ENCODE assay signal across 29 mouse cellular contexts in the genomic region with DNA sequence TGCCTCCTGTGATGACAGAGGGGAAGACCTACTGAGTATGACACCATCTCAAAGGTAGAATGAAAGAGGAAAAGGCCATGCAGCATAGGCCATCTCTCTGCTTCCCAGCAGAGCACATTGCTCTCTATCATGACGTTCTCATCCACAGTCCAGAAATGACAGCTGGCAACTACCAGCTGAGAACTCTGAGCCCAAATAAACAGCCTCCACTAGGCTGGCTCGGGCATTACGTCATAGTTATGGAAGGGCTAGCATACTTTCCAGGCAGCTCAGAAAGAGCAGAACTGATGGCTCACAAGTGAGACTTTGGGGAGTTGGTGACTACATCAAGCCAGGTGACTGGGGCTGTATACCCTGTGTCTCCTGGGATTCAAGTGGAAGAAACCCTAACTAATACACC. TPM values are rescaled to one million over a fixed set of nuclear protein-coding genes. Genes with fewer than 3 reads are reported as not detected.
DNase-seq lines count a peak whose midpoint lies in the region; ATAC-seq and TF ChIP-seq lines count a peak whose summit lies in the region.
"Had no signal": no experiment of that assay in that cellular context is flagged by ENCODE, and none has a peak within 500 bp of the region (broad histone marks: within the 10 kb centered on the region; RNA-seq: fewer than 3 reads in every experiment).

No protein-coding gene starts in this region.

- no peak for TF ChIP-seq POLR2A in liver, adult 2 months (IDR thresholded peaks at IDR 0.05; ENCODE audit: extremely low read depth, insufficient read depth, low read length)
- no peak for TF ChIP-seq POLR2A in myocyte (IDR thresholded peaks at IDR 0.05; ENCODE audit: insufficient read length, low read depth)

- H3K27ac ChIP-seq in hindbrain, embryonic 15.5 days (replicated peaks) = no peak overlapping the region
- H3K27ac ChIP-seq in hindbrain, embryonic 10.5 days = no peak overlapping the region
- no peak overlapping the region for H3K27ac ChIP-seq in liver, adult 2 months (replicated peaks; ENCODE audit: insufficient read depth, low read depth, low read length)
- H3K27ac ChIP-seq in stomach, postnatal 0 days (replicated peaks) = no peak overlapping the region
- no peak overlapping the region for H3K27ac ChIP-seq in midbrain, embryonic 11.5 days (ENCODE audit: low read depth, low read length)
- H3K27ac ChIP-seq: embryonic facial prominence, embryonic 13.5 days; embryonic facial prominence, embryonic 15.5 days; forebrain, embryonic 10.5 days; forebrain, embryonic 12.5 days had no signal

- H3K9me3 ChIP-seq in hindbrain, embryonic 15.5 days = no peaks in the 10 kb centered on the region
- H3K9me3 ChIP-seq in hindbrain, embryonic 10.5 days = no peaks in the 10 kb centered on the region
- no peaks in the 10 kb centered on the region for H3K9me3 ChIP-seq in stomach, postnatal 0 days (ENCODE audit: control insufficient read depth, low read length)
- H3K9me3 ChIP-seq in midbrain, embryonic 11.5 days (ENCODE audit: control insufficient read depth, low read length) = no peaks in the 10 kb centered on the region
- H3K9me3 ChIP-seq: embryonic facial prominence, embryonic 13.5 days; embryonic facial prominence, embryonic 15.5 days; forebrain, embryonic 10.5 days; forebrain, embryonic 12.5 days; G1E had no signal

- no peaks in the 10 kb centered on the region for H3K4me1 ChIP-seq in hindbrain, embryonic 15.5 days (replicated peaks)
- H3K4me1 ChIP-seq in hindbrain, embryonic 10.5 days (replicated peaks) = no peaks in the 10 kb centered on the region
- peaks cover 6% of the 10 kb centered on the region; the same call in 1 of the 2 replicates for H3K4me1 ChIP-seq in liver, adult 2 months (ENCODE audit: control insufficient read depth, insufficient read depth, low read length)
- no peaks in the 10 kb centered on the region for H3K4me1 ChIP-seq in stomach, postnatal 0 days (replicated peaks; ENCODE audit: control insufficient read depth, insufficient read depth)
- no peaks in the 10 kb centered on the region for H3K4me1 ChIP-seq in midbrain, embryonic 11.5 days (ENCODE audit: control insufficient read depth, insufficient read depth, low read length)
- H3K4me1 ChIP-seq: embryonic facial prominence, embryonic 13.5 days; embryonic facial prominence, embryonic 15.5 days; forebrain, embryonic 10.5 days; forebrain, embryonic 12.5 days had no signal

- no peaks in the 10 kb centered on the region for H3K79me2 ChIP-seq in liver, adult 2 months (ENCODE audit: control insufficient read depth, insufficient read depth, low read length)
- H3K79me2 ChIP-seq in myocyte (ENCODE audit: control insufficient read depth, insufficient read depth) = no peaks in the 10 kb centered on the region

- H3K36me3 ChIP-seq in hindbrain, embryonic 15.5 days = peaks cover 8% of the 10 kb centered on the region
- peaks cover 39% of the 10 kb centered on the region for H3K36me3 ChIP-seq in hindbrain, embryonic 10.5 days
- H3K36me3 ChIP-seq in liver, adult 2 months (ENCODE audit: control insufficient read depth, insufficient read depth, low read length) = peaks cover 7% of the 10 kb centered on the region; the same call in 1 of the 2 replicates
- peaks cover 4% of the 10 kb centered on the region for H3K36me3 ChIP-seq in myocyte (ENCODE audit: control insufficient read depth, insufficient read depth)
- peaks cover 9% of the 10 kb centered on the region for H3K36me3 ChIP-seq in stomach, postnatal 0 days (ENCODE audit: control insufficient read depth, insufficient read depth, low read length)
- peaks cover 17% of the 10 kb centered on the region for H3K36me3 ChIP-seq in midbrain, embryonic 11.5 days (ENCODE audit: control insufficient read depth, insufficient read depth, low read length)

- 0 out of 2 replicates have a peak, but pooled peaks have one; percentile 23 for ATAC-seq in hindbrain, embryonic 15.5 days (ENCODE audit: low FRiP score, low read depth)
- ATAC-seq in stomach, postnatal 0 days (ENCODE audit: low FRiP score, low TSS enrichment) = 0 out of 2 replicates have a peak, but pooled peaks have one; percentile 16
- no peak for ATAC-seq in midbrain, embryonic 11.5 days (ENCODE audit: low FRiP score)
- ATAC-seq: CD4-positive, CD25-positive, alpha-beta regulatory T cell, adult 4 months; forebrain, embryonic 14.5 days; forebrain, embryonic 16.5 days had no signal

- H3K9ac ChIP-seq in hindbrain, embryonic 15.5 days = no peak overlapping the region
- no peak overlapping the region for H3K9ac ChIP-seq in liver, adult 2 months (ENCODE audit: low read depth, low read length)
- H3K9ac ChIP-seq in stomach, postnatal 0 days (ENCODE audit: low read length) = no peak overlapping the region
- H3K9ac ChIP-seq in midbrain, embryonic 11.5 days (ENCODE audit: low read length) = no peak overlapping the region
- H3K9ac ChIP-seq: embryonic facial prominence, embryonic 13.5 days; embryonic facial prominence, embryonic 15.5 days; forebrain, embryonic 12.5 days had no signal

- no peak for DNase-seq in hindbrain, embryonic 10.5 days (ENCODE audit: low spot score)
- peak; percentile 74 for DNase-seq in liver, adult 2 months (ENCODE audit: extremely low read depth, low read depth, low spot score)
- DNase-seq in liver = no peak
- no peak for DNase-seq in stomach, postnatal 0 days (ENCODE audit: low spot score)
- DNase-seq in heart, postnatal 36 days = no peak
- no peak for DNase-seq in midbrain, embryonic 11.5 days (ENCODE audit: low spot score, missing footprints)
- DNase-seq: adrenal gland, adult 2 months; adrenal gland, postnatal 10 days; adrenal gland, postnatal 25 days; B cell, adult 2 months; cerebellum, adult 11 months; cerebellum, adult 18-20 months; cerebellum, adult 8-10 months; cerebellum, adult 9-11 months; cerebellum, postnatal 14 days; cerebellum, postnatal 36 days; embryo, embryonic 11 days had no signal

- no peak overlapping the region for H3ac ChIP-seq in myocyte (ENCODE audit: control insufficient read depth, insufficient read length)

- 84% methylated on average over 3 of the region's 3 CpGs for WGBS in hindbrain, embryonic 15.5 days
- WGBS in hindbrain, embryonic 10.5 days = 89% methylated on average over 3 of the region's 3 CpGs
- WGBS in liver, adult 2 months = 21% methylated on average over 3 of the region's 3 CpGs
- WGBS in stomach, postnatal 0 days = 74% methylated on average over 3 of the region's 3 CpGs
- 85% methylated on average over 3 of the region's 3 CpGs for WGBS in midbrain, embryonic 11.5 days

- no peak for TF ChIP-seq CTCF in liver, adult 2 months (IDR thresholded peaks at IDR 0.05; ENCODE audit: low read depth, low read length)
- no peak for TF ChIP-seq CTCF in stomach, postnatal 0 days (IDR thresholded peaks at IDR 0.05; ENCODE audit: low read depth)

- TF ChIP-seq EP300 in stomach, postnatal 0 days (optimal IDR thresholded peaks at IDR 0.05) = no peak

- intact Hi-C loops in heart, postnatal 36 days (cut with DNase I) = no loop called here

- no peaks in the 10 kb centered on the region for H3K27me3 ChIP-seq in hindbrain, embryonic 15.5 days
- no peaks in the 10 kb centered on the region for H3K27me3 ChIP-seq in hindbrain, embryonic 10.5 days (ENCODE audit: insufficient read depth, poor library complexity, severe bottlenecking)
- no peaks in the 10 kb centered on the region for H3K27me3 ChIP-seq in liver, adult 2 months (ENCODE audit: control insufficient read depth, insufficient read depth, low read length)
- no peaks in the 10 kb centered on the region for H3K27me3 ChIP-seq in myocyte (ENCODE audit: control insufficient read depth, insufficient read depth, insufficient read length)
- no peaks in the 10 kb centered on the region for H3K27me3 ChIP-seq in stomach, postnatal 0 days (ENCODE audit: control insufficient read depth, insufficient read depth, low read length)
- no peaks in the 10 kb centered on the region for H3K27me3 ChIP-seq in midbrain, embryonic 11.5 days (ENCODE audit: control insufficient read depth, insufficient read depth, low read length)
- H3K27me3 ChIP-seq: CH12.LX; embryonic facial prominence, embryonic 13.5 days; embryonic facial prominence, embryonic 15.5 days had no signal

- no peak overlapping the region for H3K4me3 ChIP-seq in hindbrain, embryonic 15.5 days
- no peak overlapping the region for H3K4me3 ChIP-seq in hindbrain, embryonic 10.5 days
- no peak overlapping the region for H3K4me3 ChIP-seq in liver, adult 2 months (ENCODE audit: insufficient read depth, low read depth, low read length)
- no peak overlapping the region for H3K4me3 ChIP-seq in myocyte
- no peak overlapping the region for H3K4me3 ChIP-seq in stomach, postnatal 0 days (ENCODE audit: low read depth, low read length)
- no peak overlapping the region for H3K4me3 ChIP-seq in midbrain, embryonic 11.5 days (ENCODE audit: low read depth, low read length)
- H3K4me3 ChIP-seq: embryonic facial prominence, embryonic 13.5 days; embryonic facial prominence, embryonic 15.5 days; erythroblast, embryonic 14.5 days; forebrain, embryonic 10.5 days; forebrain, embryonic 12.5 days had no signal

- no peak overlapping the region for H3K4me2 ChIP-seq in hindbrain, embryonic 15.5 days
- H3K4me2 ChIP-seq in myocyte (ENCODE audit: low read depth) = no peak overlapping the region
- no peak overlapping the region for H3K4me2 ChIP-seq in stomach, postnatal 0 days (replicated peaks; ENCODE audit: low read depth)
- no peak overlapping the region for H3K4me2 ChIP-seq in midbrain, embryonic 11.5 days
- H3K4me2 ChIP-seq: embryonic facial prominence, embryonic 13.5 days; embryonic facial prominence, embryonic 15.5 days; forebrain, embryonic 12.5 days had no signal

TF ChIP-seq in myocyte, 11 proteins besides CTCF, POLR2A, EP300 and RAD21 (continues in another document):
- TF ChIP-seq TCF3 (IDR thresholded peaks at IDR 0.05; ENCODE audit: insufficient read length, low read depth) = no peak
- TF ChIP-seq CEBPB (IDR thresholded peaks at IDR 0.05; ENCODE audit: insufficient read depth, poor library complexity, severe bottlenecking) = no peak
- TF ChIP-seq MYOG (IDR thresholded peaks at IDR 0.05; ENCODE audit: control insufficient read depth in 1 of 3, insufficient read depth in 1 of 3, insufficient read length in 2 of 3, low read depth in 2 of 3) = peak in 2 of 3 experiments; percentile 35 to 50
- TF ChIP-seq REST (IDR thresholded peaks at IDR 0.05; ENCODE audit: insufficient read depth, insufficient read length) = no peak
- no peak for TF ChIP-seq USF1 (IDR thresholded peaks at IDR 0.05; ENCODE audit: low read depth)
- peak in 1 of 3 experiments; percentile 40 for TF ChIP-seq MYOD1 (IDR thresholded peaks at IDR 0.05; ENCODE audit: control insufficient read depth in 1 of 3, insufficient read length in 2 of 3, low read depth in 2 of 3)
- no peak for TF ChIP-seq MAX (IDR thresholded peaks at IDR 0.05; ENCODE audit: low read depth)

RNA-seq across cellular contexts. Expression of gene Tle3, which starts 49.5 kb away (rescaled TPM):
- 23.6 and 28.8 TPM in 2 replicates for polyA plus RNA-seq in hindbrain, embryonic 15.5 days (2015; fragmentation: Nextera tagmentation; extraction: Ambion mirVana)
- 47.4 and 56.0 TPM in 2 replicates for polyA plus RNA-seq in hindbrain, embryonic 10.5 days (2016; fragmentation: Nextera tagmentation; extraction: Ambion mirVana)
- total RNA-seq in liver, adult 2 months (2014; rRNA removed) = 2.4 and 2.9 TPM in 2 replicates
- polyA plus RNA-seq in liver, adult 2 months (2012; rRNA removed) = 9.7 and 14.8 TPM in 2 replicates
- polyA plus RNA-seq in myocyte (2012; fragmentation: generic; extraction: Trizol) = 62.1 TPM
- polyA plus RNA-seq in stomach, postnatal 0 days (2015; fragmentation: Nextera tagmentation; extraction: Ambion mirVana) = 16.8 and 18.2 TPM in 2 replicates
- 10 to 100 TPM; 16.8 to 16.9 TPM for total RNA-seq in heart, postnatal 36 days (2021)
- polyA plus RNA-seq in midbrain, embryonic 11.5 days (2014; fragmentation: Nextera tagmentation; extraction: Ambion mirVana) = 38.2 and 38.9 TPM in 2 replicates
